Mouse (Mus musculus): Measurements from ENCODE around the gene AC134908.4. TPM values are rescaled to one million over a fixed set of nuclear protein-coding genes. Genes with fewer than 3 reads are reported as not detected.
A peak's percentile ranks its signal among the peaks of the same experiment; 100 is the strongest.
"Not testable (repeated sequence)": the region's sequence is repeated elsewhere in the genome, so short reads cannot be mapped to it uniquely, and the experiment has no call there.

The AC134908.4 gene
- polyA plus RNA-seq, 1 experiment from 2014 or later = not detected

GRCm38 (mm10) chr17:25751446-25751845 lies 44.0 kb downstream of the AC134908.4 start:
- Histone ChIP-seq H3K9me3 (ENCODE audit: control insufficient read depth, low read length) (no peaks in the 10 kb centered on the region), H3K4me2 (ENCODE audit: low read depth, low read length) (no peak overlapping the region), H3K27ac (ENCODE audit: low read length) (peak overlapping the region; percentile 22; the same call in 1 of the 2 replicates), H3K4me1 (replicated peaks; ENCODE audit: control insufficient read depth, insufficient read depth, low read length) (peaks cover 12% of the 10 kb centered on the region), H3K27me3 (ENCODE audit: control insufficient read depth, insufficient read depth, low read depth, low read length) (no peaks in the 10 kb centered on the region), H3K36me3 (ENCODE audit: control insufficient read depth, insufficient read depth, low read length) (no peaks in the 10 kb centered on the region), H3K4me3 (ENCODE audit: low read length) (no peak overlapping the region), H3K9ac (ENCODE audit: low read length) (0 out of 2 replicates have a peak overlapping the region, but pooled peaks have one; percentile 24)
- peak; percentile 41; the same call in 1 of the 2 replicates for ATAC-seq (ENCODE audit: low read depth)
- WGBS = 8% methylated on average over 5 of the region's 5 CpGs

- H3K4me1 ChIP-seq (replicated peaks; ENCODE audit: control insufficient read depth, insufficient read depth, low read length) = peaks cover 7% of the 10 kb centered on the region
- H3K4me3 ChIP-seq (ENCODE audit: low read length) = no peak overlapping the region
- H3K9ac ChIP-seq (ENCODE audit: low read length) = no peak overlapping the region
- no peaks in the 10 kb centered on the region for H3K27me3 ChIP-seq (ENCODE audit: control insufficient read depth, insufficient read depth, low read depth, low read length)
- H3K9me3 ChIP-seq (ENCODE audit: control insufficient read depth, low read length) = no peaks in the 10 kb centered on the region
- 64% methylated on average over 6 of the region's 6 CpGs for WGBS
- no peak overlapping the region for H3K27ac ChIP-seq (ENCODE audit: low read length)
- no peak overlapping the region for H3K4me2 ChIP-seq (ENCODE audit: low read depth, low read length)
- H3K36me3 ChIP-seq (ENCODE audit: control insufficient read depth, insufficient read depth, low read length) = no peaks in the 10 kb centered on the region
- peak; percentile 58 for ATAC-seq (ENCODE audit: low read depth)
Measured at GRCm38 (mm10) chr17:25749314-25749713, 46.1 kb downstream of the AC134908.4 start.

- Histone ChIP-seq H3K9me3 (ENCODE audit: control insufficient read depth, low read length) (no peaks in the 10 kb centered on the region), H3K27ac (ENCODE audit: low read length) (peak overlapping the region; percentile 37; the same call in 1 of the 2 replicates), H3K4me3 (ENCODE audit: low read length) (no peak overlapping the region), H3K36me3 (ENCODE audit: control insufficient read depth, insufficient read depth, low read length) (no peaks in the 10 kb centered on the region), H3K27me3 (ENCODE audit: control insufficient read depth, insufficient read depth, low read depth, low read length) (no peaks in the 10 kb centered on the region), H3K9ac (ENCODE audit: low read length) (no peak overlapping the region), H3K4me2 (ENCODE audit: low read depth, low read length) (no peak overlapping the region), H3K4me1 (replicated peaks; ENCODE audit: control insufficient read depth, insufficient read depth, low read length) (peaks cover 7% of the 10 kb centered on the region)
- WGBS = 88% methylated on average over 4 of the region's 4 CpGs
- no peak for ATAC-seq (ENCODE audit: low read depth)
Measured at GRCm38 (mm10) chr17:25748238-25748637, 47.2 kb downstream of the AC134908.4 start.

GRCm38 (mm10) chr17:25744311-25744710 lies 51.1 kb downstream of the AC134908.4 start:
- H3K36me3 ChIP-seq (ENCODE audit: control insufficient read depth, insufficient read depth, low read length) = no peaks in the 10 kb centered on the region
- no peak overlapping the region for H3K27ac ChIP-seq (ENCODE audit: low read length)
- H3K27me3 ChIP-seq (ENCODE audit: control insufficient read depth, insufficient read depth, low read depth, low read length) = no peaks in the 10 kb centered on the region
- no peak overlapping the region for H3K9ac ChIP-seq (ENCODE audit: low read length)
- 62% methylated on average over 10 of the region's 10 CpGs for WGBS
- no peak for ATAC-seq (ENCODE audit: low read depth)
- no peaks in the 10 kb centered on the region for H3K4me1 ChIP-seq (replicated peaks; ENCODE audit: control insufficient read depth, insufficient read depth, low read length)
- H3K9me3 ChIP-seq (ENCODE audit: control insufficient read depth, low read length) = no peaks in the 10 kb centered on the region
- no peak overlapping the region for H3K4me2 ChIP-seq (ENCODE audit: low read depth, low read length)
- no peak overlapping the region for H3K4me3 ChIP-seq (ENCODE audit: low read length)

GRCm38 (mm10) chr17:25743831-25744230 lies 51.6 kb downstream of the AC134908.4 start:
- Histone ChIP-seq H3K36me3 (ENCODE audit: control insufficient read depth, insufficient read depth, low read length) (no peaks in the 10 kb centered on the region), H3K4me2 (ENCODE audit: low read depth, low read length) (no peak overlapping the region), H3K4me1 (replicated peaks; ENCODE audit: control insufficient read depth, insufficient read depth, low read length) (no peaks in the 10 kb centered on the region), H3K4me3 (ENCODE audit: low read length) (no peak overlapping the region), H3K9ac (ENCODE audit: low read length) (no peak overlapping the region), H3K9me3 (ENCODE audit: control insufficient read depth, low read length) (no peaks in the 10 kb centered on the region), H3K27ac (ENCODE audit: low read length) (no peak overlapping the region), H3K27me3 (ENCODE audit: control insufficient read depth, insufficient read depth, low read depth, low read length) (no peaks in the 10 kb centered on the region)
- 83% methylated on average over 9 of the region's 9 CpGs for WGBS
- no peak for ATAC-seq (ENCODE audit: low read depth)

- not testable (repeated sequence) for H3K9ac ChIP-seq (ENCODE audit: low read length); H3K4me2 ChIP-seq (ENCODE audit: low read depth, low read length); ATAC-seq (ENCODE audit: low read depth); H3K4me1 ChIP-seq (replicated peaks; ENCODE audit: control insufficient read depth, insufficient read depth, low read length); H3K4me3 ChIP-seq (ENCODE audit: low read length); H3K9me3 ChIP-seq (ENCODE audit: control insufficient read depth, low read length); H3K27ac ChIP-seq (ENCODE audit: low read length); H3K27me3 ChIP-seq (ENCODE audit: control insufficient read depth, insufficient read depth, low read depth, low read length); H3K36me3 ChIP-seq (ENCODE audit: control insufficient read depth, insufficient read depth, low read length)
- WGBS = 68% methylated on average over 12 of the region's 12 CpGs
Measured at GRCm38 (mm10) chr17:25741471-25741870, 54.0 kb downstream of the AC134908.4 start.

Small RNAs within 50 kb of the gene (microRNA-seq; reads per million reads assigned to microRNA genes)
- gene Gm25083 = not detected
- gene Mir3082 = not detected
- not detected for gene Mir6966

Other genes with a start within 250 kb of the AC134908.4 start
- 0.50 and 0.52 TPM in 2 replicates for gene Sox8, start 225.0 kb downstream of the AC134908.4 start, polyA plus RNA-seq (2015; fragmentation: Nextera tagmentation; extraction: Ambion mirVana)
- 26.9 TPM in 2 replicates for gene Lmf1, start 216.6 kb downstream of the AC134908.4 start, polyA plus RNA-seq (2015; fragmentation: Nextera tagmentation; extraction: Ambion mirVana)
- 2.5 and 2.8 TPM in 2 replicates for gene Gng13, start 78.5 kb downstream of the AC134908.4 start, polyA plus RNA-seq (2015; fragmentation: Nextera tagmentation; extraction: Ambion mirVana)
- 32.2 and 37.0 TPM in 2 replicates for gene Chtf18, start 68.2 kb downstream of the AC134908.4 start, polyA plus RNA-seq (2015; fragmentation: Nextera tagmentation; extraction: Ambion mirVana)
- gene Rpusd1, start 68.0 kb downstream of the AC134908.4 start, polyA plus RNA-seq (2015; fragmentation: Nextera tagmentation; extraction: Ambion mirVana) = 25.0 and 26.6 TPM in 2 replicates
- gene Mslnl, start 59.6 kb downstream of the AC134908.4 start, polyA plus RNA-seq (2015; fragmentation: Nextera tagmentation; extraction: Ambion mirVana) = 1.4 TPM in 2 replicates
- 42.8 and 68.0 TPM in 2 replicates for gene Msln, start 41.3 kb downstream of the AC134908.4 start, polyA plus RNA-seq (2015; fragmentation: Nextera tagmentation; extraction: Ambion mirVana)
- 27.8 and 30.9 TPM in 2 replicates for gene Narfl, start 21.9 kb downstream of the AC134908.4 start, polyA plus RNA-seq (2015; fragmentation: Nextera tagmentation; extraction: Ambion mirVana)
- 57.5 and 57.7 TPM in 2 replicates for gene Haghl, start 10.0 kb downstream of the AC134908.4 start, polyA plus RNA-seq (2015; fragmentation: Nextera tagmentation; extraction: Ambion mirVana)
- gene Ccdc78, start 9.1 kb downstream of the AC134908.4 start, polyA plus RNA-seq (2015; fragmentation: Nextera tagmentation; extraction: Ambion mirVana) = 2.1 and 4.5 TPM in 2 replicates
- 115 and 125 TPM in 2 replicates for gene Fam173a, start 2.8 kb downstream of the AC134908.4 start, polyA plus RNA-seq (2015; fragmentation: Nextera tagmentation; extraction: Ambion mirVana)
- gene Metrn, start 1.5 kb upstream of the AC134908.4 start, polyA plus RNA-seq (2015; fragmentation: Nextera tagmentation; extraction: Ambion mirVana) = 43.3 and 44.2 TPM in 2 replicates
- gene Fbxl16, start 13.4 kb upstream of the AC134908.4 start, polyA plus RNA-seq (2015; fragmentation: Nextera tagmentation; extraction: Ambion mirVana) = 1.1 and 1.2 TPM in 2 replicates
- gene Wdr24, start 28.0 kb upstream of the AC134908.4 start, polyA plus RNA-seq (2015; fragmentation: Nextera tagmentation; extraction: Ambion mirVana) = 28.5 and 28.9 TPM in 2 replicates
- 55.4 and 57.2 TPM in 2 replicates for gene Jmjd8, start 33.2 kb upstream of the AC134908.4 start, polyA plus RNA-seq (2015; fragmentation: Nextera tagmentation; extraction: Ambion mirVana)
- 314 and 316 TPM in 2 replicates for gene Stub1, start 37.7 kb upstream of the AC134908.4 start, polyA plus RNA-seq (2015; fragmentation: Nextera tagmentation; extraction: Ambion mirVana)
- 0.68 and 1.5 TPM in 2 replicates for gene Rhbdl1, start 41.6 kb upstream of the AC134908.4 start, polyA plus RNA-seq (2015; fragmentation: Nextera tagmentation; extraction: Ambion mirVana)
- 1.9 and 2.3 TPM in 2 replicates for gene Gm20683, start 46.1 kb upstream of the AC134908.4 start, polyA plus RNA-seq (2015; fragmentation: Nextera tagmentation; extraction: Ambion mirVana)
- gene Rhot2, start 49.2 kb upstream of the AC134908.4 start, polyA plus RNA-seq (2015; fragmentation: Nextera tagmentation; extraction: Ambion mirVana) = 18.3 and 18.6 TPM in 2 replicates
- 32.6 and 33.4 TPM in 2 replicates for gene Wdr90, start 65.8 kb upstream of the AC134908.4 start, polyA plus RNA-seq (2015; fragmentation: Nextera tagmentation; extraction: Ambion mirVana)
- gene Mcrip2, start 73.1 kb upstream of the AC134908.4 start, polyA plus RNA-seq (2015; fragmentation: Nextera tagmentation; extraction: Ambion mirVana) = 20.6 and 21.6 TPM in 2 replicates
- gene Mettl26, start 79.4 kb upstream of the AC134908.4 start, polyA plus RNA-seq (2015; fragmentation: Nextera tagmentation; extraction: Ambion mirVana) = 54.2 and 58.4 TPM in 2 replicates
- gene Wfikkn1, start 85.2 kb upstream of the AC134908.4 start, polyA plus RNA-seq (2015; fragmentation: Nextera tagmentation; extraction: Ambion mirVana) = 0.43 and 0.50 TPM in 2 replicates
- gene Rab40c, start 124.1 kb upstream of the AC134908.4 start, polyA plus RNA-seq (2015; fragmentation: Nextera tagmentation; extraction: Ambion mirVana) = 23.4 and 26.5 TPM in 2 replicates
- 62.0 and 64.2 TPM in 2 replicates for gene Pigq, start 149.3 kb upstream of the AC134908.4 start, polyA plus RNA-seq (2015; fragmentation: Nextera tagmentation; extraction: Ambion mirVana)
- gene Nhlrc4, start 149.3 kb upstream of the AC134908.4 start, polyA plus RNA-seq (2015; fragmentation: Nextera tagmentation; extraction: Ambion mirVana) = 0.41 and 1.1 TPM in 2 replicates
- gene A930017K11Rik, start 156.9 kb upstream of the AC134908.4 start, polyA plus RNA-seq (2015; fragmentation: Nextera tagmentation; extraction: Ambion mirVana) = 0.08 and 0.16 TPM in 2 replicates
- gene Capn15, start 190.1 kb upstream of the AC134908.4 start, polyA plus RNA-seq (2015; fragmentation: Nextera tagmentation; extraction: Ambion mirVana) = 21.1 TPM in 2 replicates

Data from lung, embryonic 16.5 days (tissue).